Mouse (Mus musculus) ES-Bruce4 (cell line): ENCODE measurements around the gene Prex1.

Experiments used
- CTCF ChIP-seq: IDR thresholded peaks from one replicate; pipeline ENCODE4 v1.8.1; 2011; ENCODE audit warnings: low read depth, low read length
- EP300 ChIP-seq: IDR thresholded peaks from 2 replicates; pipeline ENCODE4 v1.6.1; 2011; ENCODE audit warnings: low read depth, low read length; ENCODE audit not compliant: insufficient read depth
- POLR2A ChIP-seq: IDR thresholded peaks from one replicate; pipeline ENCODE4 v1.8.1; 2011; ENCODE audit warnings: low read length; ENCODE audit not compliant: insufficient read depth

- no peak for TF ChIP-seq EP300
- no peak for TF ChIP-seq CTCF
- no peak for TF ChIP-seq POLR2A
Measured at GRCm38 (mm10) chr2:166647242-166647641, 66.4 kb downstream of the Prex1 start.
